Mouse (Mus musculus) G1E-ER4 (cell line): ENCODE measurements around the gene Adgrl2. TPM values are rescaled to one million over a fixed set of nuclear protein-coding genes. Genes with fewer than 3 reads are reported as not detected.

Experiments
- GATA1 ChIP-seq: IDR thresholded peaks from one replicate; pipeline ENCODE4 v1.8.0; 2012; ENCODE audit warnings: low read length, inconsistent platforms
- polyA plus RNA-seq: library from polyadenylated mRNA; stranded (reverse); fragments of >175 nt; gene quantifications from 2 replicates; pipeline ENCODE4 v1.2.3, GENCODE M21; 2012

The Adgrl2 gene
- polyA plus RNA-seq, 1 experiment, result not detected

DNA sequence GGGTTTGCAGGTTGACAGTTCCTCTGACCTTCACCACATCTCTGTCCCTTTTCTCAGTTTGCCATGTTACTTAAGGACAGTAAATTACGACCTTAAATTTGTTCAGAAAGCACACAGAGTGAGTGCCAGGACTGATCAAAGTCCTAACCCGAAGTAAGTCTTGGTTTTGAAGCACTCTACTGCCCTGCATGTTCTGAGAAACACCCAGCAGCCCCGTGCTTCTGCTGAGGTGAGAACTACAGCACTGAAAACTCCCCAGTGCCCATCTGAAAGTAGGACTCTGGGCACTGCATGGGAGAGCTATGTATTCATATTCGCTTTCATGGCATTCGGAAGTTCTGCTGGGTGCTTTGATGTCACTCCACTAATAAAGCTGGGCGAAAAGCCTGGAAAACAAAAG lies 6.0 kb downstream of the Adgrl2 start:
- TF ChIP-seq GATA1, result no peak

DNA sequence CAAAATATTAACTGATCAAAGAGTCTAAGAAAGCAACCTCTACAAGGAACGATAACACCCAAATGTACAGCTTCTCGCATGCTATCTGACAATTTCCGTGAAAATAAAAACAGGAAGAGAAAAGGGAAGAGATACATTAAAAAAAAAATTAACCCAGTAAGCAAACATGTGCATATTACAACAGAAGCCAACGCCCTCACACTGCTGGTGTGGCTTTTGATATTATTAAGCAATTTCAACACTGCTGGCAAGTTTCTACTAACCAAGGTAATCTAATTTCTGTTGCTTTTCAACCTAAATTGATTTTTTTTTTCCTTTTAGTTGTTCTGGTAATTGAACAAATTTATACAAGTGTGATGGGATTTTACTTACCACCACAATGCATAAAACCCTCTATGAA lies 8.0 kb downstream of the Adgrl2 start:
- no peak for TF ChIP-seq GATA1

DNA sequence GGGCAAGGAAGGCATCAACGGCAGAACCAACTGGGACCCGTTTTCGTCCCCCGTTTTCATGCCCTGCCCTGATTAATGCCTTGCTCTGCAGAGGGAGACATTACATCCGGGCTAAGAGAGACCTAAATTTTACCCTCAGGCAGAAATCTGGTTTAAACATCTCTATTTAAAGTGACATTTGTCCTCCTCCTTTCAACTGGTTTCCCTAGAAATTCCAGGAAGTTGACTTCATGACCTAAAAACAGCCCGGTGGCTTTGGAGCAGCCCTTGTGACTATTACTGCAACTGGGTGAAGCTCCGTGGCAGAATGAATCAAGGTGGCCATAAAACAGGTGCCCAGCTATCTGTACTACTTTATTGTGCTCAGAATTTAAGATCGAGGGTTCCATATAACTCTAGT lies 8.6 kb downstream of the Adgrl2 start:
- no peak for TF ChIP-seq GATA1

DNA sequence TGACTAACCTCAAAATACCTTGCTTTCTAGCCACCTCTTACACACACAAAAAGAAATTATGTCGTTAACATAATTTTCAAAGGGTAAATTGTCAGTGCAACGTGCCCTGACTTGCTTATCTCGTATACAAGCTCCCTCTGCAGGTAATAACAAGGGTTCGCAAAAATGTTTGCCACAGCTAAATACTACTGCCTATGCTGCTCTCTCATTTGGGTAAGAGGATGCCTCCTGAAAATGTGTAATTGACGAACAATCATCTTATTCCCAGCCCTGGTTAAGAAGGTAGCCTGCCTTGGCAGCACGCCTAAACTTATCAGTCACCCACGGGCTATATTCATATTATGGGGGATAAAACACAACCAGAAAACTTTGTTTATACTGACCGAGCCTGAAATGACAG lies 11.8 kb downstream of the Adgrl2 start:
- TF ChIP-seq GATA1, result no peak

DNA sequence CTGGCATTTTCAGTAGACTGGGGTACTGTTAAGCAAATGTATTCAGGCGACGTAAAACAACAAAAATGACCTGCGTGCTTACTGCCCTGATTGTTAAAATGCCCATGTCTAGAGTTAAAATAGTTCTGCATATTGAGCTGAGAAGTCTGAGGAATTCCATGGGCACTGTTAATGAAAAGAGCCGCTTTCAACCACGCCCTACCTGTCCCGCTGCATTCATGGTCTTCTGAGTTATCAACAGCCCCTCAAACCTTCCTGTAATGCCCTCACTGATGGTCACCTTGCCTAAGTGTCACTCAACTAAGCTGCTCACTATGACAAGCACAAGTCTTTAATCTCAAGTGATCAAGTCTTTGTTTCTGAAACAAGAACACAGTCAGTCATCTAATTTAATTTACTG lies 12.5 kb downstream of the Adgrl2 start:
- no peak for TF ChIP-seq GATA1

DNA sequence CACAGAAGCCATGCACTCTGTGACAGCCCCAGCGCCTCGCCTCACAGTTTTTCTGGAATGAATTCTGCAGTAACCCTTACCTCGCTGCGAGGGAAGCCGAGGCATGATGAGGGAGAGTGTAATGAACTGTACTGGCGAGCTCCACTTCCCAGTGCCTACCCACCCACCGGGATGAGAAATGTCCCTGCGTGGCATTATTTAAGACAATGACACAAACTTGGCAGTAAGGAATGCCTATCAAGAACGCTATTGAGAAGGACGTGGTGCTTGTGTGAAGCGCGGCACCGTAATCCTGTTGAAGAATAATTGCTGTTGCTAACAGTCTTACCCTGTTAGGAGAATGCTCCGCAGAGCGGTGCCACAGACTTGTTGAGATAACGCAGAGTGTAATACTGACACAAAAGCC lies 13.2 kb downstream of the Adgrl2 start:
- no peak for TF ChIP-seq GATA1

DNA sequence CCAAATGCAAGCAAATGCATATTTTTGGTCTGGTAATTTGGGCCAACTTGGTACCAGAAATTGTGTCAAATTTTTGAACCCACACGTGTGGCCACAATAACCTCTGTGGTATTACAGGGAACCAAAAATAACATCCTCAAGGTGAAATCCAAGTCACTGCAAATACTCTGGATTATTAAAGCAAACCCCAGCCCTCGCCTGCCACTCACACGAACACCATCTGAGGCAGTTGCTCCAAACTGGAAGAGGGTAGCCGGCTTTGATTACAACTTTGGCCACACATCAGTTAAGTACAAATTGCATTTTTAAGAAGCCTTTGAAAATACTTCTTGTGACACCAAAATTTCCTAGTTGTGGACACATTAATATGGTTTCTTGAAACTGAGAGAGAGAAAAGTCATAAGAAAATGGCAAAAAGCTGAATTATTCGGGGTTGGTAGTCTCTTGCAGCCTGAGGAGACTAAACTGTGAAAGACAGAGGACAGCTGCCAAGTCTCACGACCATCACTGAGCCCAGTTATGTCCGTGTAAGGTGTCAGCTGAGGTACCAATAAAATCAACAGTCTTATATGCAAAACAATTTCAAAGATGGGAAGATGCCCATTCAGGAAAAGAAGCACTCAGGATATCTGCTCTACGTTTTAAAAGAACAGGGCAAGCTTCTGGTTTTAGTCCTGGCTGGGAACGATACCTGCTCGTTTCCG lies 18.3 kb downstream of the Adgrl2 start:
- no peak for TF ChIP-seq GATA1

DNA sequence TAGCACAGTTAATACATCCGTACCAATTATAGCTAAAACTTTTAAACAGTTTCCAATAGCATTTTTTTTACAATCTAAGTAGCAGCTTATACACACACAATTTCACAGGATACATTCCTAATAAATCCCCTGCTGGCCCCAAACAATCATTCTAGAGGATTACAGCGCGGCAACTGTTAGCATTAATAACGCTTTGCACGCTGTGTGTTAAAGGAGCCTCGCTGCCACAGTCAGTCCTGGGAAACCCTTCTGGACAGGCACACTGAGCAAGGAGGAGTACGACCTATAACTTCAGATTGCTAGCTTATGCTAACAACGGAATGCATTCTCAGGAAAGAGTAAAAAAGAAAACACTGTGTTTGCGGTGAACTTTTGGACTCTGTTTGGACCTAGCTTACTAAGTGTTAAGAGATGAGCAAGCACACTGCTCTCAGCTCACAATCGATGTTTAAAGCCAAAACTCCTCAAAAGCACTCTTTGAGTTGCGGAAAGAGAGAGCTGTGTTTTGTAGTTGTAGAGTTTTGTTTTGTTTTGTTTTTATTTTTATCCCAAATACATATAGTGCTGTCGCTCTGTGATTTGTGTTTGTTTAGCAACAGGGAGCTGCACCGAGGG lies 25.3 kb downstream of the Adgrl2 start:
- no peak for TF ChIP-seq GATA1

DNA sequence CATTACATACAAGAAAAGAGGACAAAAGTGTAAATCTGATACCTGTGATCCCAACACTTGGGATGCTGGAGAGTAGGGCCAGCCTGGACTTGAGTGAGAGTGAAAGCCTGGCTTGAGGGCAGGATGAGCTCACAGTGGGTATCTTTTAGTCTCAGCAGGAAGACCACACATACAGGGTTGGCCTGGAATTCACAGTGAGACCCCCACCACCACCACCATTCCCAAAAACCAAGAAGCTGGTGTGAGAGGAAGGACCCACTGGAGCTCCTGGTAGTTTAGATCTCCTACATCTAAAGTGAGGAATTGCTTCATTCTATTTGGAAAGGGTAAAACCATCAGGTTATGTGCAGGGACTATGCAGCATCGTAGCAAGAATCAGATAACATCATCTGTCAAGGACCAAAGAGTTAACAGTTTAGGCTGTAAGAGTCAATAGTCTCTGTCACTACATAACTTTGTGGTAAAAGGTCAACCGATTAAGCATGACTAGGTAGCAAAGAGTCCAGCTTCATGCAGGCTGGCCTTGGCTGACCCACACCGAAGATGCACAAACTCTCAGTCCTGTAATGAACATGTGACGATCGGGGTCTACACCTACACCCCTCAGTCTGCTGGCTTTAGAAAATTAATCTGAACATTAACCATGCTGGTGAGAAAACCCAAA lies 26.8 kb downstream of the Adgrl2 start:
- no peak for TF ChIP-seq GATA1

DNA sequence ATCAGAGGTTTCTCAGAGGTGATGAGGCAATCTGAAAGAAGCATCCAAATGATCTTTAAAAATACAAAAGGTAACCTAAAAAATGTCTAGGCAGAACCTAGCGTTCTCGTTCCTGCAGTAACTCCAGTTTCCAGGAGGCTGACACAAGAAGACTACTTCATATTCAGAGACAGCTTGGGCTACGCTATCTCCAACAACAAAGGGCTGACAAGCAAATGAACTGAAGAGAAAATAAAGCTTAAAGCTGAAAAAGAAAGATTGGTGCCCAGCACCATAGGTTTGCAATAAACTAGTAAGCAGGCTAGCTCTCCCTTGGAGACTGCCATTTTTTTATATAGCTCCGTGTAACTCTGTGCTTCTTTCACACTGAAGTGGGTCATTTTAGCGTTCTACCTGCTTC lies 28.7 kb downstream of the Adgrl2 start:
- no peak for TF ChIP-seq GATA1

DNA sequence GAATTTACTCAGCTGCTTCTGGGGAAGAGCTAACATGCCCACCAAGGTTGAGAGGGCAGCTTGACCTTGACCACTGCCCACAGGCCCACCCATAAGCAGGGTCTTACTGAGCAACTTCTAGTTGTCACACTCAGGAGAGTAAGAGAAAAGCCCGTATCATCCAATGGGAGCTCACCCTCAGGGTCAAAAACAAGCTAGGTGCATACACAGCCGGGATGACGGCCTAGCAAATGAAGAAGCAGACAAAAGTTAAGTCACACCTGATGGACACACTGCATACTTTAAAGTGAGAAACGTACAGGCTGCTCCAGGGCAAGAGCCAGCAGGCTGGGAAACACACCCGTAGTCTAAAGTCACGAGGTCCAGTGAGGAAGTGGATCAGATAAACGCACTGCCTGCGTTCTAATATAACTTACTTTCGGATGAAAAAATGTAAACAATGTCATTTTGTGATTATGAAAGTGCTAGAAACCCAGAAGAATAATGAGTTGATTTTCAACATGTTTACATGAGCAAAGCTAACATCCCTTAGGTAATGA lies 29.5 kb downstream of the Adgrl2 start:
- TF ChIP-seq GATA1, result no peak

DNA sequence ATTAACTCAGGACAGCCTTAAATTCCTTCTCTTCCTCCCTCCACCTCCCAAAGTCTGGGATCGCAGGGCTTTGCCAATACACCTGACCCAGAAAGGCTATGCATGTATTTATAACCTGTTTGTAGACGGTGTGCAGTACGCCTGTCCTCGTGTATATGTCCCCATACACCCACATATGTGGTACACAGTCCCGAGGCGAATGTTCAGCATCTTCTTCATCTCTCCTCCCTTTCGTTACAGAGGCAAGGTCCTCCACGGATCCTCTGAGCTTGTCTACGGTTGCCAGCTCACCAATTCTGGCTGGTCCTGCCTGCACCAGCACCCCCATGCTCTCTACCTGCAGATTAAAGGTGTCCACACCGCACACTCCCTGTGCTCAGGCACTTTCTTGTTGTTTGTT lies 30.1 kb downstream of the Adgrl2 start:
- no peak for TF ChIP-seq GATA1

DNA sequence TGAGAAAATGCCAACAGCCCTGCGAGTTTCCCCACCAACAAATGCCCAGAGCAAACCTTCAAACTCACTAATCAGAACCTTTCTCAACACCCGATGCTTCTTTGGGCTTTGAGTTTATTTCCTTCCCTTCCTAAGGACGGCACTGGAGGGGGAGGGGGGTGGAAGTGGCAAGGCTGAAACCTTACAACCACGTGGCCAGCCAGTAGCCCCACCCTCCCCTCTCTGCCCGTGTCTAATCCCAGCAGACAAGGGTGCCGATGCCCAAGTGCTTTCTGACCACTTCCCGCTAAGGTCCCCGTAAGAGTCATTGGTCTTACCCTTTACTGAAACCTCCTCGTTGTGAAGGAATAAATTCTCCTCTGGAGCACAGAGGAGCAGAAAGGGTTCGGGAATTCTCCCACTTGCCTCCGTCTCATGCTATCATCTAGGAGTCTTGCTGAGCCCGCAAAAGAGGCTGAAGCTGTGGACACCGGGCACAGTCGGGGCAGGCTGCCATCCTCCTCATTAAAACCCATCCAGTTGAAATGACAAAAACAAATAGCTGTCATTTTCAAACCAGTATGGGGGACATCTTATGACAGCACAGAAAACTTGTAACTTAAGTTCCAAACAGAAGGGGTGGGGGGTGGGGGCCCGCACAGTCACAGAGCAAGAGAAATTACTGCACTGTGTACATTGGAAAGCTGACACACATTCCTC lies 30.9 kb downstream of the Adgrl2 start:
- TF ChIP-seq GATA1, result no peak

DNA sequence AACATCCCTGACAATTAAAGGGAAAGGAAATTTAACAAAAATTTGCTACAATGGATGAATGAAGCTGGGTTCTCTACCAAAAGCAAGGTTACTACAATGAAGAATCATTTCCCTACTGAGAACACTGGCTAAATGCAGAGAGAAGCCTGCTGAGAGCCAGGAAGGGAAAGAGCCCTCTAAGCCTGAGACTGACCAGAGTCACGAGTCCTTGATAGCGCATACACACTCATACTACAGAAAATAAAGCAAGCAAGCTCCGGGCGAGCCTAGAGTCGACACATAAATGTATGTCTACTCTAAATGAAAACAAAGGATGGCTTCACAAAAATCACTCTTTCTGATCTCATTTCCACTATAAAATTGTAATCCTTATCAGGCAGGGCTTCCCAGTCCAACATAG lies 31.6 kb downstream of the Adgrl2 start:
- no peak for TF ChIP-seq GATA1

DNA sequence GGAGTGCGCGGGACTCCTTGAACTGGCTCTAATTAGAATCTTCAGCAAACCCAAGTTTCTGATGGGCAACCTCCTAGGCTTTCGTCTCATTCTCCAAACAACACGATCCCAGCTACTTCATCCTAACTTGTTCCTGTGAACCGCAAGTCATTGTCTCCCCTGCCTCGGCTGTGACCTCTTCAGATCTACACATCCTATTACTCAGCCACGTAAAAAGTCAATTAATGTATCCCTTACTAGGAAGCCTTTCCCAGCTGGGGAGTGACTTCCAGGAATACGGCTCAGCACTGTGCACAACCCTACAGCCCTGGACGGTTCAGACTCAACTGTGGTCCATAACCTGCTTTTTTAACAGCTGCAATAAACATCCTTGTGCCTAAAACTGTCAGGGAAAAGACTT lies 32.2 kb downstream of the Adgrl2 start:
- no peak for TF ChIP-seq GATA1

DNA sequence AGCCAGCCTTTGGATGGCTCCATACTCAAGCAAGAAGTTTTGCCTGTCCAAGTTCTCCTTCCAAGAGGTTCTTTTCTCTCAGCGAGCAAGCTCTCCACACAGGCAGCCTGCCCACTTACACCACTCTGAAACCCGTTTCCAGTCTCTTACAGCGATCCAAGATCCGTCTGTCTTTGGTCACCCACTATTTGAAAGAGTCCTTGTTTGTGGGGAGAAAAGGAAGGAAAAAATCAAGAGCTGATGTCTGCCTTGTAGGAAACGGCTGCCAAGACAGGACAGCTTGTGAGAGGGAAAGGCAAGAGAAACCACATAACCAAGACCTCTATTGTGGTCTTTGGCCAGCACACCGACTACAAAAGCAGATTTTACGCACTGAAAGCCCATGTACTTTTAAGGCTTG lies 33.5 kb downstream of the Adgrl2 start:
- TF ChIP-seq GATA1, result no peak
